Mouse (Mus musculus) neutrophil, adult 65 days (primary cell): ENCODE measurements around the gene Inha. TPM values are rescaled to one million over a fixed set of nuclear protein-coding genes. Genes with fewer than 3 reads are reported as not detected.

Experiments
- total RNA-seq: library from RNA; stranded (reverse); gene quantifications from 2 replicates; pipeline ENCODE4 v1.2.4, GENCODE M21; 2023

The Inha gene
- not detected in 2 replicates for total RNA-seq

DNA sequence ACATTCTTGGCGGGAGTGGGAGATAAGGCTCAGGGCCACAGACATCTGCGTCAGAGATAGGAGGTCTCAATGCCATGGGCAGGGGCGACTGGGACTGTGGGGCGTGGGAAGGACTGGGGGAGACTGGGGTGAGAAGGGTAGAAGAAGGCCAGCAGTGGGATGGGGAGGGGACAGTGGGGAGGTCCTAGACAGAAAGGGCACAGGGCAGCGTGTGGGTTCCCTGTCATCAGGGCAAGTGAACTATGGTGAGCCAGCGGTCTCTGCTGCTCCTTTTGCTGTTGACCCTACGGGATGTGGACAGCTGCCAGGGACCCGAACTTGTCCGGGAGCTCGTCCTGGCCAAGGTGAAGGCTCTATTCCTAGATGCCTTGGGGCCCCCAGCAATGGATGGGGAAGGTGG is at the start of gene Inha:
TSS of gene Inha (plus strand) at position 72 of the 400 bp plus-strand sequence.

DNA sequence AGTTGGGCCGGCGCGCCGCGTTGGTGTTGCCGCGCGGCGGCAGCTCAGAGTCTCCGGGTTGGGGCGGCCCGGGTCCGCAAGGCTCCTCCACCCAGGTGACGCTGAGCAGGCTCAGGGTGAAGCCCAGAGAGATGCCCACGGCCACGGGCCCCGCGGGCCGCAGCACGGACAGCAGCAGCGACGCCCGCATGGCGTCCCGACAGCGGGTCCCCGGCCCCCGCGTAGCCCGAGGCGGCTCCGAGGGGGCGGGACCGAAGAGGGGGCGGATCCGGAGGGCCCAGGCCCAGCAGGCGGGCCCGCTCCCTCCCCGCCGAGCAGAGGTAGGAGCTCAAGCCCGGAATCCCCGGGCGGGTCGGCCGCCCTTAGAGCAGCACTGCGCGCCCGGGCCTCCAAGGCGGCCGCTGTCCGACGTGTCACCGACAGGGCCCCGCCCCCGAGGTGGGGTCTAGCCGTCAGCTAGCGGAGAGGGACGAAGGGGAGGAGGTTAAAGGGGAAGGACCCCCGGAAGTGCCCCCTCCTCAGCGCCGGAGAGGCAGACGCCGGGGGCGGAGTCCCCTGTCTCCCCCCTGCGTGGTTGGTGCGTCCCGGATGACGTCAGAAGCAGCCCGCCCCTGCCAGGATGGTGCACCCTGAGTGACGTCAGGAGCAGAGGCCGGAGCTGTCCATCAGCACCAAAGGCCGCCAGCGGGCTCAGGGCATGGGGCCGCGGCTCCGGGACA is 27.8 kb upstream of the Inha start, which contains the start of the genes Chpf and Tmem198:
TSS of gene Chpf (minus strand) at position 392 of the 719 bp plus-strand sequence.
TSS of gene Tmem198 (plus strand) at position 617 of the 719 bp plus-strand sequence.

DNA sequence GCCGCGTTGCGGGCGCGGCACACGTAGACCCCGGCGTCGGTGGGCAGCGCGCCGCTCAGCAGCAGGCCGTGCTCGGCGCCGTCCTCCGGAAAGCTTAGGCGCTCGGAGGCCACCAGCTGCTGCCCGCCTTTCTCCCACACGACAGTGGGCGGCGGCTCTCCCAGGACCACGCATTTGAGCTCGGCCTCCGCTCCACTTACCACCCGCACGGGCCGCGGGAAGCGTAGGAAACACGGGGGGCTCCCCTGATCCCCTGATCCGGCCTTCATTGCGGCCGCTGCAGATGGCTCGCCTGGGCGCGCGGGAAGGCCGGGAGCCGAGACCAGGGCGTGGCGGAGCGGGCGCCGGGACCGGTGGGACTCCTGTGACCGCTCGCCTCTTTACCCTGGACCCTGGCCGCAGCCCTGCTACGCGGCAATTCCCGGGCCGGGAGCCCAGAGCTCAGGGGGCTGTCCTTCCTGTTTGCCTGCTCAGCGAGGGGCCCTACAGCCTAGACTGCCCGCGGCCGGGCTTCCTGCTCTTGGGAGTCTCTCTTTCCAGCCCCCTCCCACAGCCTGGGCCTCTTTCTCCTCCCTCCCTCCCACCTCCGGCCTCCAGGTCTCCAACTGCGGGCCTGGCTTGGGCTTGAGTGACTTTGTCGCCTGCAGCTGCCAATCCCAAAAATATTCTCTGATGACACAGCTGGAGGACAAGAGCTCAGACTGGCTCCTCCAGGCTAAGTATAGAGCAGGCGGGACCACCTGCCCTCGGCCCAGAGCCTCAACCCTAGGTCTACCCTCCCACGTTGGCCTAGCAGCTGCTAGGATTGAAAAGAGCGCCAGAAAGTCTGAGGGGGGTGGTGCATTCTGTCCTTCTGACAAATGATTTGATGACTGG is 683 bp upstream of the Inha start, which contains the start of gene Obsl1:
TSS of gene Obsl1 (minus strand) at position 497 of the 876 bp plus-strand sequence.

DNA sequence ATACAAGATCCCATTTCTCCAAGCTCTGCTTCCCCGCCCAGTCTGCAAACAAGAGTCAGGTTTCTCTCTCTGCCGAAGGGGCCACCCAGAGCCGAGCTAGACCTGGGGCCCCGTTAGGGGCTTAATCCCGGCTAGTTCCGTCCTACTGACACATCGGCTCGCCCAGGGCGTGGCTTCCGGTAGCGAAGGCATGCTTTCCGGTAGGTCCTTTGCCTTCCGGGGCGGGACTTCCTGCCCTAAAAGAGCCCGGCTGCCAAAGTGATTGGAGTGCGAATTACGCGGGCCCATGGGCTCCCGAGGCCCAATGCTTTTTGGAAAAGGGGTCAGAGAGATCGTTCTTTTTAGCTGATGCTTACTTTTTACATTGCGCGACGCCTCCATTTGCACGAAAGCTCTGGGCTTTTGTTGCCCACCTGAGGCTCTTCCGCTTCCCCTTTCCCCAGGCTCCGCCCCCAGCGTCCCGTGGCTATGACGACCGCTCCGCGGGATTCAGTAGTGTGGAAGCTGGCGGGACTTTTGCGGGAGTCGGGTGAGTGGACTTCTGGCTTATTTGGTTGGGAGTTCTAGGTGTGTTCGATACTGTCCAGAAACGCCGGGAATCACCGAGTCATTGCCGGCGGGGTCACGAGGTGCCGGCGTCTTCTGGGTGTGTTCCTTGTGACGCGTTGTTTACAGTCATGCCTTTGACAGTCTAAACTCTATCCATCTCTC is 14.6 kb downstream of the Inha start, which contains the start of gene Stk11ip:
TSS of gene Stk11ip (plus strand) at position 209 of the 711 bp plus-strand sequence.

DNA sequence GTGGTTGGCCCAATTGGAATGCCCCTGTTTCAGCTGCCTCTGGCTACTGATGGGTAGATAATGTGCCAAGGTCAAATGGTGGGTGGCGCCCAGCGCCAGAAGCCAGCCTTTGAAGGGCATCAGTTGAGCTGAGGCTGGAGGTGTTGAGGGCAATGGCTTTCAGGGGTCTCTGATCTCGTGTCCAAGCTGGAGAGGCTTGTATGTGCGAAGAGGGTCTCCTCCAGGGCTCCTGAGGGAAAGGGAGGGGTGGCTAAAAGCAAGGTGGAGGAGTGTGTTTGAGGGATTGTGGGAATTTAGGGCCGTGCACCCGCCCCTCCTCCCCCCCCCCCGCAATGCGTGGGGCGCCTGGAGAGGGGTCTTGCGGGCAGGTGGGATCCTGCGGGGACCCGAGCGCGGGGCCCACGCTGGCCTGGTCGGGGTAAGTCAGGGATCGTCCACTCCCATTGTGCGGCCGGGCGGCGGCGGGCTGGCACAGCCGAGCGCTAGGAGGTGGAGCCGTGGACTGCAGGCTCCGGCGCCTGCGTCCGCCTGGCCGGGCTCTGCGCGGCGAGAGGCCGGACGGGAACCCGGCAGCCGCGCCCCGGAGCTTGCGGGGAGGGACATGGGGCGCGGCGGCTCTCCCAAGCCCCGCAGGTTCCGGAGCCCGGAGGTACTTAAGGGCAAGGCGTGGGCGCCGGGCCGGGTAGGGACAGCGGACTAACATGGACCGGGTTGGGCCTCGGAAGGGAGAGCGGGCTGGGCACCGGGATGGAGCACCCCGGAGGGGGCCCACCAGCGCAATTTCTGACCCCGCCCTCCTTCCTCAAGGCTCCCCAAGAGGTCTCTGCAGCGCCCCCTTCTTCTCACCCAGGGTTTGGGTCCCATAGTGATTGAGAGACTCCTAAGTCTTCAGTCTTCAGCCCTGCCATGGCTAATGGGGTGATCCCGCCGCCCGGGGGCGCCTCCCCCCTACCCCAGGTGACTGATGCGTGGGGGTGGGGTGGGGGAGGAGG is 39.4 kb downstream of the Inha start, which contains the start of gene Slc4a3:
TSS of gene Slc4a3 (plus strand) at position 302 of the 992 bp plus-strand sequence.

Other genes with a start within 250 kb of the Inha start
- gene Ptprn, start 242.6 kb upstream of the Inha start, total RNA-seq = not detected in 2 replicates
- not detected in 2 replicates for gene Resp18, start 228.7 kb upstream of the Inha start, total RNA-seq
- gene Dnpep, start 189.1 kb upstream of the Inha start, total RNA-seq = 22.2 and 23.2 TPM in 2 replicates
- not detected in 2 replicates for gene Des, start 146.7 kb upstream of the Inha start, total RNA-seq
- 0.54 TPM in 1 of 2 replicates, not detected in the other for gene Speg, start 131.8 kb upstream of the Inha start, total RNA-seq
- gene Gmppa, start 71.1 kb upstream of the Inha start, total RNA-seq = 31.5 and 33.7 TPM in 2 replicates
- not detected in 2 replicates for gene Asic4, start 56.6 kb upstream of the Inha start, total RNA-seq
- 0.43 and 1.5 TPM in 2 replicates for gene Chpf, start 27.8 kb upstream of the Inha start, total RNA-seq
- gene Tmem198, start 27.5 kb upstream of the Inha start, total RNA-seq = not detected in 2 replicates
- not detected in 2 replicates for gene Obsl1, start 625 bp upstream of the Inha start, total RNA-seq
- 76.1 and 103 TPM in 2 replicates for gene Stk11ip, start 14.5 kb downstream of the Inha start, total RNA-seq
- gene Slc4a3, start 39.2 kb downstream of the Inha start, total RNA-seq = 0.38 TPM in 1 of 2 replicates, not detected in the other